Mouse (Mus musculus): Measurements from ENCODE around the gene Hcn3. TPM values are rescaled to one million over a fixed set of nuclear protein-coding genes. Genes with fewer than 3 reads are reported as not detected.

The Hcn3 gene
- polyA plus RNA-seq, 1 experiment, result 0.10 TPM

GRCm38 (mm10) chr3:89135958-89136357 is 24.0 kb downstream of the Hcn3 start, which contains the start of gene Pklr:
TSS of gene Pklr (plus strand) at chr3:89136142.
- no peak within 1 kb of the TSS for H3K4me3 ChIP-seq
- no peak within 1 kb of the TSS for H3K4me2 ChIP-seq (ENCODE audit: low read depth)
- H3K79me2 ChIP-seq (ENCODE audit: control insufficient read depth, insufficient read depth), result no peaks in the 10 kb centered on the region
- peaks cover 69% of the 10 kb centered on the region for H3K27me3 ChIP-seq (ENCODE audit: control insufficient read depth, insufficient read depth, insufficient read length)
- no peak within 1 kb of the TSS for H3ac ChIP-seq (ENCODE audit: control insufficient read depth, insufficient read length)
- TF ChIP-seq TCF12 (IDR thresholded peaks at IDR 0.05; ENCODE audit: insufficient read depth, poor library complexity, severe bottlenecking), result no peak
- no peak for TF ChIP-seq REST (IDR thresholded peaks at IDR 0.05; ENCODE audit: insufficient read depth, insufficient read length)
- no peak for TF ChIP-seq MAX (IDR thresholded peaks at IDR 0.05; ENCODE audit: low read depth)
- no peak for TF ChIP-seq MYOD1 (IDR thresholded peaks at IDR 0.05; ENCODE audit: control insufficient read depth in 1 of 3, insufficient read length in 2 of 3, low read depth in 2 of 3)
- TF ChIP-seq TCF3 (IDR thresholded peaks at IDR 0.05; ENCODE audit: insufficient read length, low read depth), result no peak
- no peak for TF ChIP-seq POLR2A (IDR thresholded peaks at IDR 0.05; ENCODE audit: insufficient read length, low read depth)
- TF ChIP-seq SRF (IDR thresholded peaks at IDR 0.05; ENCODE audit: control insufficient read depth, insufficient read length, low read depth), result no peak
- no peak for TF ChIP-seq E2F4 (IDR thresholded peaks at IDR 0.05; ENCODE audit: insufficient read depth)
- TF ChIP-seq USF1 (IDR thresholded peaks at IDR 0.05; ENCODE audit: low read depth), result no peak
- TF ChIP-seq POLR2AphosphoS2 (IDR thresholded peaks at IDR 0.05; ENCODE audit: insufficient read length, low read depth), result no peak
- no peak for TF ChIP-seq CEBPB (IDR thresholded peaks at IDR 0.05; ENCODE audit: insufficient read depth, poor library complexity, severe bottlenecking)
- TF ChIP-seq MYOG (IDR thresholded peaks at IDR 0.05; ENCODE audit: control insufficient read depth in 1 of 3, insufficient read depth in 1 of 3, insufficient read length in 2 of 3, low read depth in 2 of 3), result no peak
- no peaks in the 10 kb centered on the region for H3K36me3 ChIP-seq (ENCODE audit: control insufficient read depth, insufficient read depth)

DNA sequence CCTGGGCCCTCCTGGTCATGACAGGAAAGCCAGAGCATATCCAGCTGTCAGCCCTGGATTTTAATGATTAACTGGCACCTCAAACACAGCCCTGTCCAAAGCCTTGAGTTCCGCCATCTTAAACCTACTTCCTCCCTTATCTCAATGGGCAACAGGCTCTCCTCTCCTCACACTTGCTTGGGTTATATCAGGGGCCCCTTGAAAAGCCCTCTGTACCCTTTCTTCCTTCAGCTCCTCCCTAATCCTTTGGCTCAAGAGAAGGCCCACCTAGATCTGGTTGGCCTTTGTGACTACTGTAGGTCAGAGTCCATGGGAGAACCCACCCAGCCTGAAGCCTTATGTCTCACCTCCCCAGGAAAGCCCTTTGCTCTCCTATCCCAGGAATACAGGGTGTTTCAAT is 26.2 kb downstream of the Hcn3 start:
- no peaks in the 10 kb centered on the region for H3K79me2 ChIP-seq (ENCODE audit: control insufficient read depth, insufficient read depth)
- TF ChIP-seq MYOD1 (IDR thresholded peaks at IDR 0.05; ENCODE audit: control insufficient read depth in 1 of 3, insufficient read length in 2 of 3, low read depth in 2 of 3), result no peak
- TF ChIP-seq POLR2A (IDR thresholded peaks at IDR 0.05; ENCODE audit: insufficient read length, low read depth), result no peak
- no peak for TF ChIP-seq E2F4 (IDR thresholded peaks at IDR 0.05; ENCODE audit: insufficient read depth)
- no peak for TF ChIP-seq MAX (IDR thresholded peaks at IDR 0.05; ENCODE audit: low read depth)
- TF ChIP-seq TCF3 (IDR thresholded peaks at IDR 0.05; ENCODE audit: insufficient read length, low read depth), result no peak
- no peak for TF ChIP-seq REST (IDR thresholded peaks at IDR 0.05; ENCODE audit: insufficient read depth, insufficient read length)
- no peak for TF ChIP-seq TCF12 (IDR thresholded peaks at IDR 0.05; ENCODE audit: insufficient read depth, poor library complexity, severe bottlenecking)
- TF ChIP-seq CEBPB (IDR thresholded peaks at IDR 0.05; ENCODE audit: insufficient read depth, poor library complexity, severe bottlenecking), result no peak
- TF ChIP-seq USF1 (IDR thresholded peaks at IDR 0.05; ENCODE audit: low read depth), result no peak
- no peak for TF ChIP-seq MYOG (IDR thresholded peaks at IDR 0.05; ENCODE audit: control insufficient read depth in 1 of 3, insufficient read depth in 1 of 3, insufficient read length in 2 of 3, low read depth in 2 of 3)
- TF ChIP-seq SRF (IDR thresholded peaks at IDR 0.05; ENCODE audit: control insufficient read depth, insufficient read length, low read depth), result no peak
- no peak for TF ChIP-seq POLR2AphosphoS2 (IDR thresholded peaks at IDR 0.05; ENCODE audit: insufficient read length, low read depth)
- peaks cover 63% of the 10 kb centered on the region for H3K27me3 ChIP-seq (ENCODE audit: control insufficient read depth, insufficient read depth, insufficient read length)
- H3K36me3 ChIP-seq (ENCODE audit: control insufficient read depth, insufficient read depth), result no peaks in the 10 kb centered on the region
- no peak overlapping the region for H3K4me2 ChIP-seq (ENCODE audit: low read depth)
- H3K4me3 ChIP-seq, result no peak overlapping the region
- no peak overlapping the region for H3ac ChIP-seq (ENCODE audit: control insufficient read depth, insufficient read length)

GRCm38 (mm10) chr3:89133063-89133450 is 26.9 kb downstream of the Hcn3 start:
- Histone ChIP-seq H3K4me3 (no peak overlapping the region), H3K79me2 (ENCODE audit: control insufficient read depth, insufficient read depth) (no peaks in the 10 kb centered on the region), H3K4me2 (ENCODE audit: low read depth) (no peak overlapping the region), H3K27me3 (ENCODE audit: control insufficient read depth, insufficient read depth, insufficient read length) (peaks cover 64% of the 10 kb centered on the region), H3ac (ENCODE audit: control insufficient read depth, insufficient read length) (no peak overlapping the region), H3K36me3 (ENCODE audit: control insufficient read depth, insufficient read depth) (no peaks in the 10 kb centered on the region)
- TF ChIP-seq POLR2A (IDR thresholded peaks at IDR 0.05; ENCODE audit: insufficient read length, low read depth) (no peak), TCF12 (IDR thresholded peaks at IDR 0.05; ENCODE audit: insufficient read depth, poor library complexity, severe bottlenecking) (no peak), POLR2AphosphoS2 (IDR thresholded peaks at IDR 0.05; ENCODE audit: insufficient read length, low read depth) (no peak), REST (IDR thresholded peaks at IDR 0.05; ENCODE audit: insufficient read depth, insufficient read length) (no peak)

DNA sequence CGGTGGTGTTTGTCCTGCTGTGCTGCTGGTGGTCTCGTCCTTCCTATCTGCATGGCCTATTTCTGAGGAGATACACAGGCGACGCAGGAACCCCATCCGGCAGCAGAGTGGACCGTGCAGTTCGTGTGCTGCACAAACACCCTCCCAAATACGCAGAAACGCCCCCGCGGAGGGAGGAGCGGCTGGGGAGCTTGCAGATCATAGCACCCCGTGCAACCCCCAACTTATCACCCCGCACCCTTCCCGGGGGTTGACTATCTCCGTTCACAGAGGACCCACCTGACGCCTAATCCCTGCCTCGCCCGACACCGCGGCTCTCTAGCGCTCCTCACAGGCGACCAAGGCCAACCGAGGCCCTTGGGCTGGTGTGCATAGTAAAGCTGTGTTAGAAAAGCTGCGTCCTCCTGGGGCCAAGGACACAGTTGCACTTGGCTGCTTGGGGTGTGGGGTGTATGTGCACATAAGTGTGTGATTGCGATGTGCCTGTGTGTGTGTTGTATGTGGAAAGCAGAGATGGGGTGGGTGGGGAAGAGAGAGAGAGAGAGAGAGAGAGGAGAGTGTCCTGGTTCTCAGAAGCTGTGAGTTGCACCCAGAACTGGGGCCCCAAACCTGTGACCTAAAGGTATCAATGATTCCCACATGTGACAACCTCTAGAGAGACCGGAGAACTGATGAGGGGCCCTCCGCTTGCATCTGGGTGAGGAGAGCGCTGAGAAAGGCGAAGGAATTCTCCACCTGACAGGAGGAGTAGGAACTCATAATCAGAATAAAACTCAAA is 27.5 kb downstream of the Hcn3 start:
- Histone ChIP-seq H3K36me3 (ENCODE audit: control insufficient read depth, insufficient read depth) (no peaks in the 10 kb centered on the region), H3ac (ENCODE audit: control insufficient read depth, insufficient read length) (no peak overlapping the region), H3K27me3 (ENCODE audit: control insufficient read depth, insufficient read depth, insufficient read length) (peaks cover 69% of the 10 kb centered on the region), H3K4me3 (no peak overlapping the region), H3K4me2 (ENCODE audit: low read depth) (no peak overlapping the region), H3K79me2 (ENCODE audit: control insufficient read depth, insufficient read depth) (no peaks in the 10 kb centered on the region)
- TF ChIP-seq CEBPB (IDR thresholded peaks at IDR 0.05; ENCODE audit: insufficient read depth, poor library complexity, severe bottlenecking) (no peak), MYOD1 (IDR thresholded peaks at IDR 0.05; ENCODE audit: control insufficient read depth in 1 of 3, insufficient read length in 2 of 3, low read depth in 2 of 3) (no peak), TCF3 (IDR thresholded peaks at IDR 0.05; ENCODE audit: insufficient read length, low read depth) (no peak), REST (IDR thresholded peaks at IDR 0.05; ENCODE audit: insufficient read depth, insufficient read length) (no peak), POLR2AphosphoS2 (IDR thresholded peaks at IDR 0.05; ENCODE audit: insufficient read length, low read depth) (no peak)

- H3ac ChIP-seq (ENCODE audit: control insufficient read depth, insufficient read length), result no peak overlapping the region
- H3K27me3 ChIP-seq (ENCODE audit: control insufficient read depth, insufficient read depth, insufficient read length), result peaks cover 64% of the 10 kb centered on the region
- TF ChIP-seq REST (IDR thresholded peaks at IDR 0.05; ENCODE audit: insufficient read depth, insufficient read length) (no peak), TCF12 (IDR thresholded peaks at IDR 0.05; ENCODE audit: insufficient read depth, poor library complexity, severe bottlenecking) (no peak), USF1 (IDR thresholded peaks at IDR 0.05; ENCODE audit: low read depth) (no peak), MAX (IDR thresholded peaks at IDR 0.05; ENCODE audit: low read depth) (no peak), E2F4 (IDR thresholded peaks at IDR 0.05; ENCODE audit: insufficient read depth) (no peak)
- no peak overlapping the region for H3K4me2 ChIP-seq (ENCODE audit: low read depth)
- H3K4me3 ChIP-seq, result no peak overlapping the region
- H3K36me3 ChIP-seq (ENCODE audit: control insufficient read depth, insufficient read depth), result no peaks in the 10 kb centered on the region
- H3K79me2 ChIP-seq (ENCODE audit: control insufficient read depth, insufficient read depth), result no peaks in the 10 kb centered on the region
Measured at GRCm38 (mm10) chr3:89131816-89132215, 28.2 kb downstream of the Hcn3 start.
